Mouse (Mus musculus) forebrain, embryonic 11.5 days (tissue): Measurements from ENCODE around the gene Fxyd4. TPM values are rescaled to one million over a fixed set of nuclear protein-coding genes. Genes with fewer than 3 reads are reported as not detected.

Source experiments
- ATAC-seq: fragments of 200-750 bp; cut with Nextera tagmentation; replicated peaks from 2 replicates; pipeline ENCODE4 v1.8.0; 2017; ENCODE audit warnings: moderate TSS enrichment; ENCODE audit not compliant: low FRiP score
- DNase-seq: peaks from one replicate; pipeline ENCODE4 v3.0.0-alpha.2; 2017; ENCODE audit warnings: low spot score
- H3K27ac ChIP-seq: fragments of 300-500 bp; sonication (generic); 2 replicates; pipeline ENCODE4 v1.5.1; 2014; ENCODE audit warnings: low read depth, low read length
- H3K27me3 ChIP-seq: fragments of 300-500 bp; sonication (generic); 2 replicates; pipeline ENCODE4 v1.6.1; 2014; ENCODE audit warnings: mild to moderate bottlenecking, low read length, mixed read lengths; ENCODE audit not compliant: control insufficient read depth, insufficient read depth
- H3K36me3 ChIP-seq: fragments of 300-500 bp; sonication (generic); 2 replicates; pipeline ENCODE4 v1.6.1; 2014; ENCODE audit warnings: mild to moderate bottlenecking, low read length, moderate library complexity, mixed read lengths; ENCODE audit not compliant: control insufficient read depth, insufficient read depth
- H3K4me1 ChIP-seq: fragments of 300-500 bp; sonication (generic); replicated peaks from 2 replicates; pipeline ENCODE4 v1.6.1; 2014; ENCODE audit warnings: low read length, mixed read lengths; ENCODE audit not compliant: control insufficient read depth, insufficient read depth
- H3K4me2 ChIP-seq: fragments of 300-500 bp; sonication (generic); 2 replicates; pipeline ENCODE4 v1.6.1; 2014; ENCODE audit warnings: low read depth, mild to moderate bottlenecking, low read length, moderate library complexity, mixed read lengths; ENCODE audit not compliant: severe bottlenecking
- H3K4me3 ChIP-seq: fragments of 300-500 bp; sonication (generic); 2 replicates; pipeline ENCODE4 v1.5.1; 2014; ENCODE audit warnings: low read depth, low read length
- H3K9ac ChIP-seq: fragments of 300-500 bp; sonication (generic); 2 replicates; pipeline ENCODE4 v1.6.1; 2014; ENCODE audit warnings: low read length
- H3K9me3 ChIP-seq: fragments of 300-500 bp; sonication (generic); 2 replicates; pipeline ENCODE4 v1.6.1; 2016; ENCODE audit warnings: low read length, mixed read lengths; ENCODE audit not compliant: control insufficient read depth
- WGBS: fragments of 180-500 bp; shearing (Covaris S2); extraction: QIAGEN DNeasy Blood & Tissue Kit; methylation state at CpG from one replicate; pipeline ENCODE4 v1.1.7; 2014; 5-methylcytosine and 5-hydroxymethylcytosine counted together
- polyA plus RNA-seq: library from polyadenylated mRNA; unstranded; fragments of >200 nt; fragmentation: Nextera tagmentation; extraction: Ambion mirVana; gene quantifications from 2 replicates; pipeline ENCODE4 v1.2.1, GENCODE M21; 2014

The Fxyd4 gene
- polyA plus RNA-seq, 1 experiment from 2014 or later: 3.9 TPM

- H3K4me2 ChIP-seq: no peak overlapping the region
- H3K9me3 ChIP-seq: no peaks in the 10 kb centered on the region
- H3K27ac ChIP-seq: no peak overlapping the region
- no peaks in the 10 kb centered on the region for H3K27me3 ChIP-seq
- no peak for DNase-seq
- H3K36me3 ChIP-seq: no peaks in the 10 kb centered on the region
- no peaks in the 10 kb centered on the region for H3K4me1 ChIP-seq
- H3K9ac ChIP-seq: no peak overlapping the region
- ATAC-seq: no peak
- WGBS: 92% methylated on average over 3 of the region's 3 CpGs
- no peak overlapping the region for H3K4me3 ChIP-seq
Observed at GRCm38 (mm10) chr6:117922041-117922440, 15.5 kb downstream of the Fxyd4 start.

- no peak overlapping the region for H3K9ac ChIP-seq
- no peaks in the 10 kb centered on the region for H3K27me3 ChIP-seq
- no peak overlapping the region for H3K4me3 ChIP-seq
- peaks cover 4% of the 10 kb centered on the region; the same call in 1 of the 2 replicates for H3K4me1 ChIP-seq
- ATAC-seq (no peak), DNase-seq (no peak)
- H3K4me2 ChIP-seq: no peak overlapping the region
- H3K36me3 ChIP-seq: no peaks in the 10 kb centered on the region
- H3K27ac ChIP-seq: no peak overlapping the region
- H3K9me3 ChIP-seq: no peaks in the 10 kb centered on the region
- WGBS: 70% methylated on average over 3 of the region's 3 CpGs
Observed at GRCm38 (mm10) chr6:117920659-117921640, 16.5 kb downstream of the Fxyd4 start.

- peak overlapping the region; percentile 73 for H3K9ac ChIP-seq
- peaks cover 5% of the 10 kb centered on the region; the same call in 1 of the 2 replicates for H3K4me1 ChIP-seq
- DNase-seq (no peak), ATAC-seq (no peak; the same call in 1 of the 2 replicates)
- H3K27me3 ChIP-seq: no peaks in the 10 kb centered on the region
- peak overlapping the region; percentile 74 for H3K4me2 ChIP-seq
- 31% methylated on average over 5 of the region's 5 CpGs for WGBS
- no peaks in the 10 kb centered on the region for H3K9me3 ChIP-seq
- H3K36me3 ChIP-seq: no peaks in the 10 kb centered on the region
- H3K27ac ChIP-seq: peak overlapping the region; percentile 84
- peak overlapping the region; percentile 55 for H3K4me3 ChIP-seq
Observed at GRCm38 (mm10) chr6:117918043-117918442, 19.4 kb downstream of the Fxyd4 start.

GRCm38 (mm10) chr6:117917576-117917975 is 19.9 kb downstream of the Fxyd4 start:
- Histone ChIP-seq H3K4me2 (peak overlapping the region; percentile 74), H3K9me3 (no peaks in the 10 kb centered on the region), H3K4me3 (peak overlapping the region; percentile 55), H3K36me3 (no peaks in the 10 kb centered on the region), H3K27me3 (no peaks in the 10 kb centered on the region), H3K4me1 (peaks cover 5% of the 10 kb centered on the region; the same call in 1 of the 2 replicates), H3K9ac (peak overlapping the region; percentile 73), H3K27ac (peak overlapping the region; percentile 84)
- WGBS: 1% methylated on average over 21 of the region's 21 CpGs
- ATAC-seq: peak; percentile 67
- DNase-seq: peak; percentile 85

DNA sequence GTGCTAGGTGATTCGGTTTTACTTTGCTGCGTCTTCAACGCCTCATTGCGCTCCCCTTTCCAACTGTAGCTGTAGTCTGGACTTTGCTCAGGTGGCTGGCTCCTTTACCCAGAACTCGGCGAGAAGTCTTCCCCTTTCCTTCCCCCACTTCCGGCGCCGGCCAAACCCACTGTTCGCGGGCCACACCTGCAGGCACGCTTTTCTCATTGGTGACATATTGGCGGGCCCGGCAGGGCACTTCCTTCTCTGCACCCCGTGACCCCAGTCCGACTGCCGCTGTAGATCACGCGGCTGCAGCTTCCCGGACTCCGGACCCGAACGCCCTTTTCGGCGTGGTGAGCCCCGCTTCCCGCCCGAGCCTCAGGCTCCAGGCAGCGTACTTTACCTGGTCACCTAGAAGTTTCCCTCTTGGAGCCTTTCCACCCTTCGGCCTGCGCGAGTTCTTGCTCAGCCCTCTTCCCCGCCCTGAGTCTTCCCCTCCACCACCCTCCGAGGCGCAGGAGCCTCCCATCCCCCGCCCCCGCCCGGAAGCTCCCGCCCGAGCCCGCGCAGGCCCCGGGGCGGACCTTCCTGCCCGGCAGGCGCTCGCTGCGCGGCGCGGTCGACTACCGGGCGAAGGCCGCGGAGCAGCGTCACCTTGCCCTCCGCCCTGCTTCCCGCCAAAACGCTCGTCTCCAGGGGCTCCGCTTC is 20.6 kb downstream of the Fxyd4 start:
- H3K9ac ChIP-seq: peak overlapping the region; percentile 73
- peak overlapping the region; percentile 74 for H3K4me2 ChIP-seq
- no peaks in the 10 kb centered on the region for H3K27me3 ChIP-seq
- H3K36me3 ChIP-seq: no peaks in the 10 kb centered on the region
- WGBS: under 1% methylated on average over 62 of the region's 62 CpGs
- ATAC-seq (peak; percentile 93), DNase-seq (peak; percentile 91)
- peaks cover 5% of the 10 kb centered on the region; the same call in 1 of the 2 replicates for H3K4me1 ChIP-seq
- peak overlapping the region; percentile 55 for H3K4me3 ChIP-seq
- H3K27ac ChIP-seq: peak overlapping the region; percentile 84
- H3K9me3 ChIP-seq: no peaks in the 10 kb centered on the region

GRCm38 (mm10) chr6:117916205-117916736 is 21.2 kb downstream of the Fxyd4 start:
- Histone ChIP-seq H3K27ac (peak overlapping the region; percentile 84; the same call in 1 of the 2 replicates), H3K9ac (peak overlapping the region; percentile 73), H3K4me3 (peak overlapping the region; percentile 55), H3K4me2 (peak overlapping the region; percentile 74), H3K9me3 (no peaks in the 10 kb centered on the region), H3K27me3 (no peaks in the 10 kb centered on the region), H3K36me3 (no peaks in the 10 kb centered on the region), H3K4me1 (peaks cover 5% of the 10 kb centered on the region; the same call in 1 of the 2 replicates)
- WGBS: 3% methylated on average over 12 of the region's 12 CpGs
- ATAC-seq (no peak), DNase-seq (no peak)

- DNase-seq (no peak), ATAC-seq (no peak)
- no peaks in the 10 kb centered on the region for H3K9me3 ChIP-seq
- no peaks in the 10 kb centered on the region for H3K36me3 ChIP-seq
- H3K4me2 ChIP-seq: no peak overlapping the region
- H3K27me3 ChIP-seq: no peaks in the 10 kb centered on the region
- no peak overlapping the region for H3K27ac ChIP-seq
- H3K9ac ChIP-seq: no peak overlapping the region
- H3K4me3 ChIP-seq: no peak overlapping the region
- H3K4me1 ChIP-seq: peaks cover 5% of the 10 kb centered on the region; the same call in 1 of the 2 replicates
Observed at GRCm38 (mm10) chr6:117914541-117914940, 23.0 kb downstream of the Fxyd4 start.

- Histone ChIP-seq H3K27me3 (no peaks in the 10 kb centered on the region), H3K4me3 (no peak overlapping the region), H3K4me1 (0 out of 2 replicates have a peak, but pooled peaks cover 1% of the 10 kb centered on the region), H3K9me3 (no peaks in the 10 kb centered on the region), H3K4me2 (no peak overlapping the region), H3K27ac (no peak overlapping the region), H3K36me3 (no peaks in the 10 kb centered on the region), H3K9ac (no peak overlapping the region)
- ATAC-seq: no peak
- no peak for DNase-seq
- WGBS: 85% methylated on average over 6 of the region's 6 CpGs
Observed at GRCm38 (mm10) chr6:117910120-117910661, 27.3 kb downstream of the Fxyd4 start.
